Mouse (Mus musculus): ENCODE data around the gene Fbl.

DNA sequence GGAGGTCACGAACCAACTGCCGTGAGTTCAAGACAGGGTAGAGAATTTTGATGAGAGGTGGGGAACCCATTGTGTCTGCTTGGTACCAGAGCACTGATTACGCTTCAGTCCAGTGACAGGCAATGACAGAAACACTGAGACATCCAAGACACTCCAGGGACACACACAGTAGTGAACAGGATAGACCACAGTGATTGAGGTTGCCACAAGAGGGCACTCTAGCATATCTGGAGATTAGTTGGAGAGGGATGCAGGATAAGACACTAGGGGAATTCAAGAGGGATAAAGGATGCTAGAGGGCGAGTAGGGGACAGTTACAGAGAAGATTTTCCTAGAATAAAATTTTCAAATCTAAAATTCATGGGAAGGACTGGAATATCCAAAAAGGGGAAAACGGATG lies 31.9 kb upstream of the Fbl start:
- TF ChIP-seq CTCF (IDR thresholded peaks at IDR 0.05; ENCODE audit: low read depth) (peak; percentile 61), EP300 (IDR thresholded peaks at IDR 0.05; ENCODE audit: low read depth) (no peak)

Measured in liver, postnatal 0 days (tissue).